ENCODE assay signal across 8 mouse cellular contexts in genomic region chr11:119362769-119363533, GRCm38 (mm10). TPM values are rescaled to one million over a fixed set of nuclear protein-coding genes. Genes with fewer than 3 reads are reported as not detected.
DNase-seq lines count a peak whose midpoint lies in the region; ATAC-seq lines count a peak whose summit lies in the region.

No protein-coding gene starts in this region.

- H3K27ac ChIP-seq in heart, embryonic 10.5 days: 0 out of 2 replicates have a peak overlapping the region, but pooled peaks have one; percentile 13
- peak overlapping the region; percentile 78 for H3K27ac ChIP-seq in hindbrain, embryonic 10.5 days
- peak overlapping the region; percentile 31 for H3K27ac ChIP-seq in midbrain, embryonic 11.5 days (ENCODE audit: low read depth, low read length)

- H3K4me1 ChIP-seq in heart, embryonic 10.5 days: peaks cover 7% of the 10 kb centered on the region
- H3K4me1 ChIP-seq in hindbrain, embryonic 10.5 days (replicated peaks): peaks cover 20% of the 10 kb centered on the region
- H3K4me1 ChIP-seq in midbrain, embryonic 11.5 days (ENCODE audit: control insufficient read depth, insufficient read depth, low read length): peaks cover 16% of the 10 kb centered on the region

- ATAC-seq in midbrain, embryonic 11.5 days (ENCODE audit: low FRiP score): peak; percentile 73

- peak overlapping the region; percentile 44 for H3K4me2 ChIP-seq in midbrain, embryonic 11.5 days

- DNase-seq in heart, embryonic 10.5 days (ENCODE audit: low spot score): no peak
- no peak for DNase-seq in heart, adult 18-20 months
- DNase-seq in brain, adult 2 months (ENCODE audit: low read depth, low spot score): peak; percentile 24
- peak; percentile 16 for DNase-seq in hindbrain, embryonic 10.5 days (ENCODE audit: low spot score)
- DNase-seq in midbrain, embryonic 11.5 days (ENCODE audit: low spot score, missing footprints): peak; percentile 89
- no peak for DNase-seq in right cerebral cortex, postnatal 36 days (ENCODE audit: low spot score in 2 of 2)
- DNase-seq in cerebellum, postnatal 10 days: no peak
- no peak for DNase-seq in kidney, postnatal 4 days

- H3K27me3 ChIP-seq in heart, embryonic 10.5 days (ENCODE audit: insufficient read depth, poor library complexity, severe bottlenecking): no peaks in the 10 kb centered on the region
- H3K27me3 ChIP-seq in hindbrain, embryonic 10.5 days (ENCODE audit: insufficient read depth, poor library complexity, severe bottlenecking): no peaks in the 10 kb centered on the region
- no peaks in the 10 kb centered on the region for H3K27me3 ChIP-seq in midbrain, embryonic 11.5 days (ENCODE audit: control insufficient read depth, insufficient read depth, low read length)

- peak overlapping the region; percentile 4; the same call in 1 of the 2 replicates for H3K4me3 ChIP-seq in heart, embryonic 10.5 days
- peak overlapping the region; percentile 39 for H3K4me3 ChIP-seq in hindbrain, embryonic 10.5 days
- H3K4me3 ChIP-seq in midbrain, embryonic 11.5 days (ENCODE audit: low read depth, low read length): 0 out of 2 replicates have a peak overlapping the region, but pooled peaks have one; percentile 11

- no peaks in the 10 kb centered on the region for H3K9me3 ChIP-seq in heart, embryonic 10.5 days
- H3K9me3 ChIP-seq in hindbrain, embryonic 10.5 days: no peaks in the 10 kb centered on the region
- H3K9me3 ChIP-seq in midbrain, embryonic 11.5 days (ENCODE audit: control insufficient read depth, low read length): no peaks in the 10 kb centered on the region

- peak overlapping the region; percentile 33; the same call in 1 of the 2 replicates for H3K9ac ChIP-seq in midbrain, embryonic 11.5 days (ENCODE audit: low read length)

- peaks cover 60% of the 10 kb centered on the region for H3K36me3 ChIP-seq in heart, embryonic 10.5 days
- H3K36me3 ChIP-seq in hindbrain, embryonic 10.5 days: peaks cover 66% of the 10 kb centered on the region
- H3K36me3 ChIP-seq in midbrain, embryonic 11.5 days (ENCODE audit: control insufficient read depth, insufficient read depth, low read length): peaks cover 2% of the 10 kb centered on the region; the same call in 1 of the 2 replicates

- 41% methylated on average over 11 of the region's 11 CpGs for WGBS in heart, embryonic 10.5 days
- 34% methylated on average over 11 of the region's 11 CpGs for WGBS in hindbrain, embryonic 10.5 days
- WGBS in midbrain, embryonic 11.5 days: 25% methylated on average over 11 of the region's 11 CpGs

RNA-seq across cellular contexts. Expression of gene Slc26a11, which starts 7.6 kb away (rescaled TPM):
- 10.8 and 11.2 TPM in 2 replicates for polyA plus RNA-seq in heart, embryonic 10.5 days (2016; fragmentation: Nextera tagmentation; extraction: Ambion mirVana)
- total RNA-seq in heart, adult 18-20 months (2021): 1 to 10 TPM; 3.1 TPM
- 6.1 and 7.8 TPM in 2 replicates for polyA plus RNA-seq in hindbrain, embryonic 10.5 days (2016; fragmentation: Nextera tagmentation; extraction: Ambion mirVana)
- 4.1 and 5.1 TPM in 2 replicates for polyA plus RNA-seq in midbrain, embryonic 11.5 days (2014; fragmentation: Nextera tagmentation; extraction: Ambion mirVana)

RNA-seq across cellular contexts. Expression of gene Sgsh, which starts 7.6 kb away (rescaled TPM):
- 7.1 and 7.9 TPM in 2 replicates for polyA plus RNA-seq in heart, embryonic 10.5 days (2016; fragmentation: Nextera tagmentation; extraction: Ambion mirVana)
- total RNA-seq in heart, adult 18-20 months (2021): 1 to 10 TPM; 4.8 to 5.6 TPM
- polyA plus RNA-seq in hindbrain, embryonic 10.5 days (2016; fragmentation: Nextera tagmentation; extraction: Ambion mirVana): 6.8 and 7.1 TPM in 2 replicates
- polyA plus RNA-seq in midbrain, embryonic 11.5 days (2014; fragmentation: Nextera tagmentation; extraction: Ambion mirVana): 4.2 and 5.2 TPM in 2 replicates

RNA-seq across cellular contexts. Expression of gene Rnf213, which starts 29.9 kb away (rescaled TPM):
- 7.5 and 9.5 TPM in 2 replicates for polyA plus RNA-seq in heart, embryonic 10.5 days (2016; fragmentation: Nextera tagmentation; extraction: Ambion mirVana)
- total RNA-seq in heart, adult 18-20 months (2021): 10 to 100 TPM; 14.6 to 15.2 TPM
- polyA plus RNA-seq in hindbrain, embryonic 10.5 days (2016; fragmentation: Nextera tagmentation; extraction: Ambion mirVana): 1.5 and 1.8 TPM in 2 replicates
- 1.4 and 1.7 TPM in 2 replicates for polyA plus RNA-seq in midbrain, embryonic 11.5 days (2014; fragmentation: Nextera tagmentation; extraction: Ambion mirVana)

RNA-seq across cellular contexts. Expression of gene Card14, which starts 55.4 kb away (rescaled TPM):
- polyA plus RNA-seq in heart, embryonic 10.5 days (2016; fragmentation: Nextera tagmentation; extraction: Ambion mirVana): 0.24 and 0.48 TPM in 2 replicates
- not detected for total RNA-seq in heart, adult 18-20 months (2021)
- polyA plus RNA-seq in hindbrain, embryonic 10.5 days (2016; fragmentation: Nextera tagmentation; extraction: Ambion mirVana): 0.04 TPM in 1 of 2 replicates, not detected in the other
- polyA plus RNA-seq in midbrain, embryonic 11.5 days (2014; fragmentation: Nextera tagmentation; extraction: Ambion mirVana): not detected in 2 replicates

Comparison
In these comparisons a context has a peak if more than half of its experiments do, and no peak if none do; other contexts are left out.
1. DNase-seq: peak in brain, adult 2 months (single experiment), hindbrain, embryonic 10.5 days (single experiment) and midbrain, embryonic 11.5 days (single experiment); none in heart, embryonic 10.5 days (single experiment), heart, adult 18-20 months (0 of 2), right cerebral cortex, postnatal 36 days (0 of 2), cerebellum, postnatal 10 days (0 of 2) and kidney, postnatal 4 days (0 of 2).
2. H3K27ac ChIP-seq: peak in every context shown above with its lines; median percentile 78 in hindbrain, embryonic 10.5 days; 31 in midbrain, embryonic 11.5 days; 13 in heart, embryonic 10.5 days.
3. Peak in every context shown above with its lines, with median percentiles within 50 percentile points of each other: H3K4me3 ChIP-seq.